Mouse (Mus musculus) natural killer cell, adult 2 months (primary cell): ENCODE data around the gene Cdc25b.

Experiments
- DNase-seq, 2 experiments: peaks; one replicate each; pipeline ENCODE4 v3.0.0; 2022; ENCODE audit warnings: low spot score in 2 of 2

The Cdc25b gene

GRCm38 (mm10) chr2:131159938-131160581 lies 26.7 kb upstream of the Cdc25b start, which contains the start of gene 1700037H04Rik:
Gene 1700037H04Rik, minus strand, starts transcription at chr2:131160081.
- peak; percentile 93 to 96 for DNase-seq

GRCm38 (mm10) chr2:131160671-131161111 lies 26.1 kb upstream of the Cdc25b start:
- peak; percentile 15 to 28 for DNase-seq

GRCm38 (mm10) chr2:131163924-131164323 lies 22.8 kb upstream of the Cdc25b start:
- no peak for DNase-seq

- DNase-seq, result no peak
Measured at GRCm38 (mm10) chr2:131166172-131166571, 20.6 kb upstream of the Cdc25b start.

- DNase-seq, result no peak
Measured at GRCm38 (mm10) chr2:131167984-131168383, 18.8 kb upstream of the Cdc25b start.

GRCm38 (mm10) chr2:131168914-131169313 lies 17.8 kb upstream of the Cdc25b start:
- no peak for DNase-seq

GRCm38 (mm10) chr2:131170936-131171335 lies 15.8 kb upstream of the Cdc25b start:
- no peak for DNase-seq

- peak in 1 of 2 experiments; percentile 37 for DNase-seq
Measured at GRCm38 (mm10) chr2:131171401-131172104, 15.2 kb upstream of the Cdc25b start.

- no peak for DNase-seq
Measured at GRCm38 (mm10) chr2:131172322-131172721, 14.4 kb upstream of the Cdc25b start.

- DNase-seq, result peak; percentile 49 to 54
Measured at GRCm38 (mm10) chr2:131174700-131175099, 12.0 kb upstream of the Cdc25b start.

- no peak for DNase-seq
Measured at GRCm38 (mm10) chr2:131175286-131175944, 11.3 kb upstream of the Cdc25b start.

- DNase-seq, result no peak
Measured at GRCm38 (mm10) chr2:131175945-131176309, 10.8 kb upstream of the Cdc25b start.

GRCm38 (mm10) chr2:131176491-131176890 lies 10.3 kb upstream of the Cdc25b start:
- DNase-seq, result no peak

GRCm38 (mm10) chr2:131177932-131178331 lies 8.8 kb upstream of the Cdc25b start:
- no peak for DNase-seq

GRCm38 (mm10) chr2:131178828-131179245 lies 7.9 kb upstream of the Cdc25b start:
- no peak for DNase-seq

- peak; percentile 19 to 38 for DNase-seq
Measured at GRCm38 (mm10) chr2:131179246-131179886, 7.4 kb upstream of the Cdc25b start.

GRCm38 (mm10) chr2:131179990-131180587 lies 6.7 kb upstream of the Cdc25b start, which contains the start of gene Cenpb:
Gene Cenpb, minus strand, starts transcription at chr2:131180067.
- peak; percentile 68 to 75 for DNase-seq

GRCm38 (mm10) chr2:131186343-131186742 lies 406 bp upstream of the Cdc25b start:
- no peak for DNase-seq

- DNase-seq, result no peak
Measured at GRCm38 (mm10) chr2:131187602-131187922, 813 bp downstream of the Cdc25b start.

- DNase-seq, result no peak
Measured at GRCm38 (mm10) chr2:131188311-131188710, 1.6 kb downstream of the Cdc25b start.

- peak; percentile 47 to 64 for DNase-seq
Measured at GRCm38 (mm10) chr2:131189521-131190309, 3.0 kb downstream of the Cdc25b start.
